Mouse (Mus musculus) adrenal gland, postnatal 10 days (tissue): ENCODE measurements around the gene Btrc. TPM values are rescaled to one million over a fixed set of nuclear protein-coding genes. Genes with fewer than 3 reads are reported as not detected.

Experiments
- DNase-seq: peaks from one replicate; pipeline ENCODE4 v3.0.0; 2021; ENCODE audit warnings: mixed read lengths
- total RNA-seq, 2 experiments: library from RNA; stranded (reverse); gene quantifications; 2 replicates each; pipeline ENCODE4 v1.2.3; 2021

Btrc gene
- total RNA-seq, 2 experiments from 2014 or later = 26.4 to 33.3 TPM

DNA sequence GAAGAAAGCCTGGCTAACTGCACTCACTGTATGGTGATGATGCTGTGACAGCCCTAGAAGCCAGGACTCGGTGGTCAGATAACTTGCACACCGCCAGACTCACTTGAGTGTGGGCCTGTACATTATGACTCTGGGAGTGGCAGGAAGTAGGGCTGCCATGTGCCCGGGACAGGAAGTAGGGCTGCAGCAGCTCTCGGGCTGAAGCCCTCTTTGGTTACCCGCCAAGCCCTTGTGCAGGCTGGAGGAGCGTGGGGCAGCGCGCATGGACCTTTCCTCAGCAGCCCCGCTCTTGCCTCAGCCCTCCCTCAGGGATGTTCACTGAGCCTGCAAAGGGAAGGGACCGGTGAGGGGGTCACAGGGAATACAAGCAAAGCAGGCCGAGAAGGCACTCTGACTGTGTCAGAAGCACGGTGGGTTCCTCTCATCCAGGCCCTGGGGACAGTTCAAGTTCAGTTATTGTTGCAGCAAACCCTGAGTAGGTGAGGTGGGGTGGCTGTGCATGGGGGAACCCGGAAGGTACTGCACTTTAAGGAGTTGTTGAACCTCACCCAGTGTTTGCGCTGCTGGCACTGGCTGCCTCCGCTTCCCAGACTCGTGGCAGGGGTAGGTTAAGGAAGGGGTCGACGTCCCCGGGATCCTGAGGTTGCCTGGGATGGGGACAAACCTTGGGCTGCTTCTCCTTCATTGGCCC is 211.6 kb downstream of the Btrc start:
- no peak for DNase-seq

GRCm38 (mm10) chr19:45575632-45576001 is 212.1 kb downstream of the Btrc start:
- no peak for DNase-seq

DNA sequence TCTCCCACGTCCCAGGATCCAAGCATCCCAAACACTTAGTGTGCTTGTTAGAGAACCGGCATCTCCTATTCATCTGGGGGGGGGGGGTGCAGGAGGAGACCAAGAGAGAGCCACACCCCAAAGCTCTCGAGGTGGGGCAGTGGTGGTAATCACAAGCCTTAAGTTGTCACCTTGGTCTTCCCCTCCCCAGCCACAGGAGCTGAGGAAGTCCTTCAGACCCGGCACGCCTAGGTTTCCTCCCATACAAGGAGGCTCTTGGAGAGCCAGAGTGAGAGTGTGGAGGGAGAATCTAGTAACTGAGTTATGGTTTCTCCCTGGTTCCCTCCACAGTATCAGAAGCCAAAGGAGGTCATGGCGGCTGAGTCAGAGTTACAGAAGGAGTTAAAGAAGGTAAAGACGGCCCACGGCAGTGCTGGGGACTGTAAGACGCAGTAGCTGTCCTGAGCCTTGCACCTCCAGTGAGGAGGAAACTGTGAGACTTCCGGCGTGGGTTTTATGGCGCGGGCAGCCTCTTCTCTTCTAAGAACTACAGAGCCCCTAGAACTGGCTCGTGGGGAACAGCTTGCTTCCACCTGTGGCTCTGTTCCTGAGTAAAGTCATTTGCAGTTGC is 213.7 kb downstream of the Btrc start:
- no peak for DNase-seq

DNA sequence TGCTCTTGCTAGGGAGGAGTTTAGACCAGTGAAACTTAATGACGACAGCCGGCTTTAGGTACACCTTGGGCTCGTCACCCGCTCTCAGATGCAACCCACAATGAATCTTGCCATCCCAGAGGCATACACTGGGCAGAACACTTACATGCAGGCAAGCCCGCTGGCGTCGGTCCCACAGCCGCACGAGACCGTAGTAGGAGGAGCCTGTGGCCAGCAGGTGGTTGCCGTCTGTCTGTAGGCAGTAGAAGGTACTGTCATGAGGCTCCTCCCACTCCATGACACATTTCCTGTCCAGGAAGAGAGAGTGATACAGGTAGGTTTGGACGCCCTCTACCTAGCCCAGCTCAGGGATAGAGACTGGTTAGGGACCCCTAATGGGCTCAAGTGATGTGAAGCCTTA is 215.4 kb downstream of the Btrc start:
- DNase-seq = no peak

DNA sequence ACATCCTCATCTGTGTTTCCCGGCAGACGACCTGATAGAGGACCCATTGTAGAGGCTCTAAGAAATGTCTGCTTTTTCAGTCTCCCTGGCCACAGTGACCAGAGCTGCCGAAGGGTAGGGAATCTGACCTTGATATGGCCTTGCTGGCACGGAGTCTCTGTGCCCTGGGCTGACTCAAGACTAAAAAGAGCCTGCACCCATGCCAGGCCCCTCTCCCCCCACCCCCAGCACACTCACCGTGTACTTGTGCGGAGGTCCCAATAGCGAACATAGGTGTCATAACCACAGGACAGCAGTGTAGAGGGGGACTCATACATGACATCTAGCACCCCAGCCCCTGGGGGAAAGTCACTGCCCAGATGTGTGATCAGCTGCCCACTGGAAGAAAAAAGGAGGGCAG is 215.9 kb downstream of the Btrc start:
- DNase-seq = peak; percentile 52

Other genes with a start within 250 kb of the Btrc start
- gene Tlx1, start 213.1 kb upstream of the Btrc start, total RNA-seq = under 1 TPM in 1 of 2 experiments, not detected in 1; 0.15 TPM
- 1 to 10 TPM in 1 of 2 experiments, under 1 TPM in 1; 0.30 to 1.4 TPM for gene Lbx1, start 127.9 kb upstream of the Btrc start, total RNA-seq
- gene Poll, start 196.8 kb downstream of the Btrc start, total RNA-seq = 10 to 100 TPM in 1 of 2 experiments, 1 to 10 TPM in 1; 9.0 to 10.7 TPM
- 10 to 100 TPM; 21.0 to 22.5 TPM for gene Gm17018, start 196.9 kb downstream of the Btrc start, total RNA-seq